Mouse (Mus musculus) lung, postnatal 36 days (tissue): ENCODE measurements at regions not wholly inside any gene's neighbourhood (a gene's known extent, or its start where the extent isn't known, plus 50 kb on each side); places are given as distances from the start of the nearest gene placed in this dataset.

ENCODE experiments used
- DNase-seq: peaks from one replicate; pipeline ENCODE4 v3.0.0; 2022; ENCODE audit warnings: mixed read lengths

- DNase-seq, result no peak
Observed at GRCm38 (mm10) chr16:88412287-88412686, 94.5 kb downstream of the Cldn17 start.

DNA sequence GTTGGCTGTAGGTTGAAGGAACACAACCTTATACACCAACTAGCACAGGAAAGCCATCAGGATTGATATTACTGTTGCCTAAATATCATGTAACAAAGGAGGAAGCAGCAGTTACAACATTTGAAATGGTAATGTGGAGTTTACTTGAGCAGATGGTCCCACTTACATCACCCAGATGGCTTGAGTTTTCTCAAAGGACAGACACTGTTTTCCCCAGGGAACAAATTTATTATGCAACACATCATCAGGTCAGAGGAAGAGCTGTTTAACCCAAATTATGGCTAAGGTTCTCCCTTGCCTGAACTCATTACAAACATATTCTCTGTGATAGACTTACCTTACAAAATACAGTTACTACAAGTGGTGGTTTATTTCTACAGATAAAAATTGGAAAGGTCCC lies 98.6 kb downstream of the Cldn17 start:
- no peak for DNase-seq

GRCm38 (mm10) chr16:88404331-88404730 lies 102.4 kb downstream of the Cldn17 start:
- DNase-seq, result no peak

DNA sequence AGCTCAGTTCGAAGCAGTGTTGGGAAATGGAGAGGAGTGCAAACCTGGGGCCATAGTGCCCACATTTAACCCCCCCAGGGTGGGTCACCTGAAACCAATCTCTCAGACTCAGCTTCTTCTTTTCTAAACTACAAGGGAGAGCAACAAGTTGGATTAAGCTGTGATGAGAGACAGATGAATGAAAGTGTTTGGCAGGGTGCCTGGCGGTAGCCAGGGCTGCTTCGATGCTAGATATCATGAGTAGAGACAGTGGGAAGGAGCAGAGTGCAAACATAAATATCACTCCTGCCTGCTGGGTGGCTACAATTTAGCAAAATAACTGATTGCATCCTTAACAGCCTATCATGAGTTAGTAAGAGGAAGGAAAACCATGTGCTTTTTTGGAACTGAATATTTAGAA lies 106.9 kb downstream of the Cldn17 start:
- DNase-seq, result no peak

GRCm38 (mm10) chr16:88392764-88393163 lies 102.7 kb upstream of the Grik1 start:
- DNase-seq, result no peak

GRCm38 (mm10) chr16:88381605-88382279 lies 91.7 kb upstream of the Grik1 start:
- no peak for DNase-seq

DNA sequence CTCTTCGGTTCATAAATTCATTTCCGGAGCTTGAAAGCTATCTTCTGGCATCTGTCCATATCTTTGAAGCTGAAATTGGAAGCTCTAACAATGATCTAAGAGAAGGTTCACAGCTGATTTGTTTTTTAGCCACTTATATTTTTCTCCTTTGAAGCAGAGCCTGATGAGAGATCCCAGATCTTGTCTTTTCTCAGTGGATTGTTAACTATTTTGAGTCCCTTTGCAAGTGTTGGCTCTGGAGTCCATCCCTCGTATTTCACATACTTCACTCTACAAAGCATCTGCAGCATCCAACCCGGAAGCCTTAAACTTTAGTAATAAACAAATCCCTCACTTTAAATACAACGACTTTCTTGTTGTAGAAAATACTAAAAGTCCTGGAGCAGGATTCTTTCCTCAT lies 85.6 kb upstream of the Grik1 start:
- peak; percentile 0 for DNase-seq

- DNase-seq, result no peak
Observed at GRCm38 (mm10) chr16:88374612-88375011, 84.5 kb upstream of the Grik1 start.

- peak; percentile 44 for DNase-seq
Observed at GRCm38 (mm10) chr16:88372034-88372433, 82.0 kb upstream of the Grik1 start.

DNA sequence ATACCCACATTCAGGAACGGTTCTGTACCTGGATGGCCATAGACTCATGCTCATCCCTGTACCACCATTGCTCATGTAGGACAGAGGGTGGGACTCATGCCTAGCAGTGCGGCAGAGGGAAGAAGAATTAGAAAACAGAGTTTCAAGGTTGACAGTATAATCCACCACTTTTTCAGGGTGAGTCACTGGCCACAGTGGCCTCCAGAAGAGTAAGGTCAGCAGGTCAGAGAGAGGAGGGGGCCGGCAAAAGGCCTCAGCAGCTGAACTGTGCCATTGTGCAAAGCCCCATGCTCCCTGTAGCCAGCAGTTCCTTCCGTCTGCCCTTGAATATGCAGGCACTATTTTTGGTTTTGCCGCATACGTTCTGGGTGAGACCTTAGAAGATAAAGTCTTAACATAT lies 78.1 kb upstream of the Grik1 start:
- DNase-seq, result no peak

DNA sequence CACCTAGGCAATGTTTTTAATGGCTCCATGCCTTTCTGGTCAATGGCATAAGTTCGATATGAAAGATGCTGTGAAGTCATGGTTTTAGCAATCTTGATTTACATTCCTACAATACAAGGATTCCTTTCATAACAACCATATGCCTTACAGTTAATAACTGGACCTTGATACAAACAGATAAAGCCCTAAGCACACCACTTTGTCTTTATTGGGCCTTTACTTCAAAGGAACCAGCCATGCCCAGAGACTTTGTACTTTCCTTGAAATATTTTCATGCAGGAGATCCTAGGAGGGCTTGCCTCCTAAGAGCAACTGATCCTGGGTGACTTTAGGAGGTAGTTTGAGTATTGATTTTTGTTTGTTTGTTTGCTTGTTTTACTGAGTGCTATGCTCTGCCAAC lies 77.1 kb upstream of the Grik1 start:
- DNase-seq, result no peak

DNA sequence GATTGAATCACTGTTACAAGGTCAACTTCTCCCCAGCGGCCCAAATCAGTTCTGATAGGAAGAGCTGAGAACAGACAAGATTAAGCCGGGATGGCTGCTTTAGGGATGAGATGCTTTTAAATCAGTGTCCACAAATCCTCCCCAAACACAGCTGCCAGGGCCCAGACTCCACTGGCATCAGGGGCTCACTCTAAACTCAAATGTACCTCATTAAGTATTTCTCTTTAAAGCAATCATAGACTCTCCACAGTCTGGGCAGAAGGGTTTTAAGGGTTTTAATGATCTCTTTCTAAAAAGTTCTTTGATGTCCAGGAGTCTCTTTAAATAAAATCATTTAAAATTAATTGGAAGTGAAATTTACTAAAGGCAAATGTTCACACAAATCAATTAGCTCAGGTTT lies 70.0 kb upstream of the Grik1 start:
- DNase-seq, result no peak
